Mouse (Mus musculus): ENCODE measurements around the gene Hamp2.

DNA sequence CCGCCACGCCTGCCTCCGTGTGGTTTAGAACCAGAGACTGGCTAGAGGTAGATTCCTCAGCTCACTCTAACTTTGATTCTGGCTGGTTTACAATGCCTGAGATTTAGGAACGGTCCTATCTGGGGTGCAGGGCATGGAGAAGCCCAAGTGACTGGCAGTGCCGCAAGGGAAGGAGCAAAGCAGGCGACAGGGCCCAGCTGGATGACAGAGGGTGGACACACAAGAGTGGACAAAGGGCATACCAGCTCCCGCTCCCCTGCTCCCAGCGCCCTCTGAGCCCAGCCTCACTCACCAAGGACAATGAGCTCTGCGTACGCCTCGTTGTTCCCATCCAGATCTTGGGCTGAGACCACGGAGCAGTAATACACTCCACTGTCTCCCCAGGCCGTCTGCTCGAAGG is 41.2 kb upstream of the Hamp2 start:
- TF ChIP-seq POLR2A (IDR thresholded peaks at IDR 0.05; ENCODE audit: borderline replicate concordance, extremely low read depth, insufficient read depth, insufficient read length, poor library complexity, severe bottlenecking): no peak
- no peak for TF ChIP-seq CTCF (IDR thresholded peaks at IDR 0.05; ENCODE audit: borderline replicate concordance, extremely low read depth, insufficient read depth, insufficient read length)
